Mouse (Mus musculus) lung, postnatal 4 days (tissue): Measurements from ENCODE around the gene Frem3.

ENCODE experiments used
- DNase-seq, 2 experiments: peaks; one replicate each; pipeline ENCODE4 v3.0.0; 2021

The Frem3 gene

DNA sequence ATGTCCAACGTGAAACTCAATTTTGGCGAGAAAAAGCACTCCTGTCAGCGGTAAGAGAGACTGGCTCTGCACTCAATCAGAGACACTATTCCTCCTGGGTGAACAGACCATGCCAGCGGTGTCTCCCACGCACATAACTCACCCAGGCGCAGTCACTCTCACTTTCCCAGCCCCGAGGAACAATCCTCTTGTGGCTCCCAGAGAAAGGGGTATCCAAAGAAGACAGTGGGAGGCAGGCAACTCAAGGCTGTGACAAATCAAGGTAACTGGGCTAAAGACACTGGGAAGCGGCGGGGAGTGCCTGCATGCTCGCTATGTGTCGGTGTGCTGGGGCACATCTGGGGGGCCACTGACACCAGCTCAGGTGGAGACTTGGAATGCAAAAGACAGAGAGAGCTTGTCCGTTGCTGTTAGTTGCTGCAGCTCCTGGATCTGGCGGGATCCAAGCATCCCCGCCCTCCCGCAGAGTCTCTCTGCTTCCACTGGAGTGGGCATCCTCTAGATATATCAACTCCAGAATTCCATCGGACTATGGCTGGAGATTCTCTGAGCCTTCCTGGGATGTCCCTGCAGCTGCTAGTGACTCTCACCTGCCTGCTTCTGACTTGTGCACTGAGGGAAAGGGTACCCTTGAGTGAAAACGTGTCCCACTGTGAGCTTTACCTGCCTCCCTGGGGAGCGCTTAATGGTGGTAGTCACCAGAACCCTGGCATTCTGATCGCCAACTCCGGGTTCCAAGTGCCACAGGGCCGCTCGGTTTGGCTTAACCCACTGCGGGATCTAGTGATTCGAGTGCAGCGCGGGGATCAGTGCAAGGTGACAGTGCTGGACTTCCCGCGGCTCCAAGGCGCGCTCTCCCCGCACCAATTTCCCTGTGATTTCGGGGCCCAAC lies at the start of gene Frem3:
TSS of gene Frem3 (plus strand) at position 532 of the 892 bp plus-strand sequence.
- DNase-seq, result no peak

GRCm38 (mm10) chr8:80564205-80564839 lies 46.6 kb upstream of the Frem3 start:
- DNase-seq, result no peak

DNA sequence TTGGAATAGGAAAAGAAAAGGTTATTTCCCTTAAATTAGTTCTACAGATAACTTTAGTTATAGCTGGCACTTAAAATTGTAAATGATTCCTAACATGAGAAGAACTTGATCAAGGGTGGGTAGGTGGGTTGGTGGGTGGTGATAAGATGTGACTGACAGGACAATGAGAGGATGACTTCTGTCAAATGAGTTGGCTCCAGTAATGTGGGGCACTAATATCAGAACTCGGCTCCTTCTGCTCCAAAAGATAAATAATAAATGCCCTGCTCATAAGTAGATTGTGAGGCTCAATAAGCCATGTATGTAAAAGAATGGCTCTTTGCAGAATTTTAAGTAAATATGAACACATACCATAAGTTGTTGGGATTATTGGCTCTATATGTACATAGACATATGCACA lies 43.4 kb upstream of the Frem3 start:
- no peak for DNase-seq

DNA sequence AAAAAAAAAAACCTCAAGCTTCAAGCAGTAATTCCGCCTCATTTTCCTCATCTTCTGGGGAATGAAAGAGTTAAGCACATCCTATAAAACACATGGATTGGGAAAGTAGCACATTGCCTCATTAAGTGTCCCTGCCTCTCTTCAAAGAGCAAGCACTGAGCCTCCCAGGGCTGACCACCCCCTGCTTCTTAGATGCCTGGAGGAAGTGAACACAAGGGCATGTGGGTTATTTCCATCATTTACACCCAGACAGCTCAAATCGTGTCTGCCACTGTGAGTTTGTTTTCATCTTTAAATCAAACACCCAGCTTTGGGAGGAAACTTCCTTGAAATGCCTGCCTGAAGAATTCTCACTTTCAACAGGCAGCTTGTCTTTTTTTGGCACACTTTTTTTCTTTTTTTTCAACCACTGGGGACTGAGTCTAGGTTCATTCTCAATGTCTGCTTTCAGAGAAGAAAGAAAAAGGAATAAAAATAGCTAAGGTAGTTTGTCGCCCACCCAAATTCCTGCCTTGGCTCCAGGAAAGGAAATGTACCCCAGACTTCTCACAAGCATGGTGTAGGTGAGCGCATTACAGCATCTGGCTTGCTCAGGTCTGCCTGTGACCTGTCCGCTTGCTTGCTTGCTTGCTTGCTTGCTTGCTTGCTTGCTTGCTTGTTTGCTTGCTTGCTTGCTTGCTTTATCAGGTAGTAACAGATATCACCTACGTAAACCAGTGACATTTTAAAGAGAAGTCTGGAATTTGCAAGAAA lies 42.5 kb upstream of the Frem3 start:
- no peak for DNase-seq

- no peak for DNase-seq
Measured at GRCm38 (mm10) chr8:80572417-80573061, 38.3 kb upstream of the Frem3 start.

GRCm38 (mm10) chr8:80577126-80577525 lies 33.8 kb upstream of the Frem3 start:
- no peak for DNase-seq

- DNase-seq, result no peak
Measured at GRCm38 (mm10) chr8:80579038-80579437, 31.8 kb upstream of the Frem3 start.

DNA sequence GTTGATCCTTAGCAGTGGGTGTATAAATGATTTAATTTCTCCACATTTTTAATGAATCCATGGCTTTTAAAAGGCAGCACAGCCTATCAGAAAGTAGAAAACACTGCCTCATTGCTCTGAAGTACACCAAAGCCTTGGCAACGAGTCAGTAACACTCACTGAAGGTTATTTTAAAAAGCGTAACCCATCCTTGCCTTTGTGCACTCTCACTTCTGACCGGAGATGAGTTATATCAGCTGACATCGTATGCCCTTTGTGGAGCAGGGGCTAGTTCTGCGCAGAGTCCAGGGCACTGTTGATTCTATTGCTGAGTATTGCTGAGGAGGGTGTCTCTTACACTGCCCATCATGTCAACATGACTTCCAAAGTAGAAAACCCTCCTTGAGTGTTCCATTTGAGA lies 18.3 kb upstream of the Frem3 start:
- DNase-seq, result no peak

GRCm38 (mm10) chr8:80600600-80601170 lies 10.2 kb upstream of the Frem3 start:
- no peak for DNase-seq

DNA sequence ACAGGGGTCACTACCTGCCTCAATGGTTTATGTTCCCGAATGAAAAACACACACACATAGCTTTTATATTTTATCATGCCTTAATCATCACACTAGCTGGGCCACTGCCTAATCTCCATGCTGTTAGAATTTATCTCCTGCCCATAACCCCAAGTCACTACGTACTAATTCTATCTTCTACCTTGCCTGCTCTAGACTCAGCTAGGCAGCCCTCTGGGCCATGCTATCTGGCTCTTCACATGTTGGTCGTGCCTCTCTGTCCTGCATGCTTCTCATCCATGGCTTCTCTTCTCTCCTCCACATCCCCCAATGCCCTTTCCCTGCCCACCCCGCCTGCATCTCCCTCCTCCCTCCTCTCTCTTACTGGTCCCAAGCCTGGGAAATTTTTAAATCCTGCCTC lies 9.0 kb upstream of the Frem3 start:
- no peak for DNase-seq

DNA sequence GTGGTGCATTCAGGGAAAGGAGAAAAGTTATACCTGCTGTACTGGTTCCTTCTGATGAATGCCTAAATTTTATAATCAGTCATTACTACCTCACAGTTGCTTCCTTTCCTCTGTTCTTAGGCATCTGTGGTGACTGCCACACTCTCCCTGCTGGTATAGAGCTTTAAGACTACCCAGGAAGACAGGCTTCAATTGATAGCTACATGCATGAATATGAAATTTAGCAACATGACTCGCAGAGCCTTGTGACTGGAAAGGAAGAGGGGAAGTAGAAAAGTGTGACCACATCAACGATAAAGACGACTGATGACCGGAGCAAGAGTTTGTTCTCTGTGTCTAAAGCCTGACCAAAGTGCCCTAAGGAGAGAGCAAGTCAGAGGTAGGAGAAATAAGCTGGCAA lies 3.8 kb upstream of the Frem3 start:
- no peak for DNase-seq

DNA sequence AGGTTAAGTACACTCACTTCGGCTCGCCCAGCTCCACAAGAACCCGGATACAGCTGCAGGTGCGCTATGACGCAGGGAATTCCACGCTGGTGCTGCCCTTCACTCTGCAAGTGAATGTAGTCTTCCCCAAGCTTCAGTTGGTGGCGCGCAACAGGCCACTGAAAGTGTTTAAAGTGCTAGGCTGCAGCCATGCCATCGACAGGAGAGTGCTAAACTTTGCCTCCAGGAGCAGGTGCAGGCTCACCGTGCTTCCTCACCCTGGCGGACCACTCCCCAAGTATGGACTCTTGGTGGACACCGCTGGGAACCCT lies 516 bp downstream of the Frem3 start:
- DNase-seq, result no peak

DNA sequence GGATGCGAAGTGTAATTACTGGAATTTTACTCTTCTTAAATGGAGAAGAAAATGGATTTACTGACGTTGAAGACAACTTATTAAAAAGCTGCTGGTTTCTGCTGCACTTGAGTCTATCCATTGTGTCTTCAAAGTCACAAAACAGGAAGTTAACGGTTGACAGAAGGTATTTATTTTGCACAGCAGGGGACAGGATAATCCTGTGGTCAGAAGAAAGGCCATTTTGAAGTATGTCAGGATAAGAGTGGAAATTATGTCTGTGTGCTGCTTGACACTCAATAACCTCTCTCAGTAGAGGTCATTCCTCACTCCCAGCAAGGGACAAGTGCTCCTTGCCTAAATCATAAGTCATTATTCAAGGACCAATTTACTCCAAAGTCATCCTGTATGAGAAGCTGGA lies 8.9 kb downstream of the Frem3 start:
- DNase-seq, result no peak

GRCm38 (mm10) chr8:80647394-80647793 lies 36.5 kb downstream of the Frem3 start:
- DNase-seq, result no peak

DNA sequence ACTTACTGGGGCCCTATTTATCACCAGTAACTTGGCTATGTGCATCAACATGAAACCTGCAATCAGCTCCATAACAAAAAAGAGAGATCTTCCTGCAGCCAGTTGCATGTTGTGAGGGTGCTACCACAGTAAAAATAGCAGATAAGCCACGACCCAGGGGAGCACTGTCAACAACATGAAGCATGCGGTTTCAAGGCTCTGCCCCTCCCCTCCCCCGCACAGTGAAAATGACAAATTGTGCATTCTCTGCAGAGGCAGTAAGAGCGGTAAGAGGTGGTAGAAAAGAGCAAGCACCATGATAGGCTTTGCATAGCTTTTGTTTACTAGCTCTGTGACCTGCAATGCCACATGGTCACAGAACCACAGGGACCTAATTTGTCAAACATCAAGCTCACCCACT lies 46.8 kb downstream of the Frem3 start:
- no peak for DNase-seq

- DNase-seq, result no peak
Measured at GRCm38 (mm10) chr8:80661055-80661454, 50.2 kb downstream of the Frem3 start.

DNA sequence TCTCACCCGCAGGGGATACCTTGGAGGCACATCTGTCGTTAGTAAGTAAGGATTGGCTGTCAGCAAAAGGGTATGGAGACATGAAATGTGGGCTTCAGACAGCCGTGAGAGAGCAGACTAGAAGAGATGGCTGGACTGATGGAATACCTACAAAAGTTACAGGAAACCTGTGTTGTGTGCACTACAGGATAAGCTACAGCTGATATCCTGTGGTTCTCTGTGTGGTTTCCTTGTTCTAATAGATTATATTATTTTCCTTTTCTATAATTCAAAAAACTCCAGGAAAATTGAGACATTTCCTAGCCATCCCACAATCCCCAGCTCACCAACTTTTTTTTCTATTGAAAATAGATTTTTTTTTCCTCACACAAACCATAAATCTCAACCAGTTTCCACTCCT lies 52.6 kb downstream of the Frem3 start:
- no peak for DNase-seq

DNA sequence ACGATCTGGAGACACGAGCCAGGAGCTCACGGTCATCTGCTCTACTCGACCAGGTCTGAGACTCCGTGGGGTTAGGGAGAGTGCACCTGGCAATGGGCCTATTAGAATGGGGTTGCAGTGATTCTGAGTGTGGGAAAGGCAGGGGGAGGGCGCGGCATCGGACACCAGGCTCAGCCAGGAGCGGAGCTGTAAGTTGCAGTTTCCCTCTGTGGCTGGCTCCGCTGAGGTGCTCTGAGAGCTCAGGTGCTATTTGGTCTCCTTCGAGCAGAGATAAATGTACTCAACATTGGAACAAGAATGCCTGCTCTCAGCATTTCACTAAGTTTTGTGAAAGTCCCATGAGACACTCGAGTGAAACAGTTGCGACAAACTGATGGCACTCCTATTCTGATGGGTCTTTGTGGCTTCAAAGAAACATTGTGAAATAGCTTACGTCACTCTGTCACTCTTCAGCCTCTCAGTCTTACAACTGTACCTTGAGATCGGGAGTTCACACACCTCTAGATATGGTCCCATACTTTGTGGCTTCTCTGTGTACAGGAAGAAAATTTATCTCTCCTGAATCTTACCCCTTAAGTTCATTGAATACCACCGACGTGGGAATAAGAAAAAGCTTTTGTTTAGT lies 58.5 kb downstream of the Frem3 start:
- DNase-seq, result peak; percentile 6 to 22

GRCm38 (mm10) chr8:80682594-80682993 lies 71.7 kb downstream of the Frem3 start:
- no peak for DNase-seq

DNA sequence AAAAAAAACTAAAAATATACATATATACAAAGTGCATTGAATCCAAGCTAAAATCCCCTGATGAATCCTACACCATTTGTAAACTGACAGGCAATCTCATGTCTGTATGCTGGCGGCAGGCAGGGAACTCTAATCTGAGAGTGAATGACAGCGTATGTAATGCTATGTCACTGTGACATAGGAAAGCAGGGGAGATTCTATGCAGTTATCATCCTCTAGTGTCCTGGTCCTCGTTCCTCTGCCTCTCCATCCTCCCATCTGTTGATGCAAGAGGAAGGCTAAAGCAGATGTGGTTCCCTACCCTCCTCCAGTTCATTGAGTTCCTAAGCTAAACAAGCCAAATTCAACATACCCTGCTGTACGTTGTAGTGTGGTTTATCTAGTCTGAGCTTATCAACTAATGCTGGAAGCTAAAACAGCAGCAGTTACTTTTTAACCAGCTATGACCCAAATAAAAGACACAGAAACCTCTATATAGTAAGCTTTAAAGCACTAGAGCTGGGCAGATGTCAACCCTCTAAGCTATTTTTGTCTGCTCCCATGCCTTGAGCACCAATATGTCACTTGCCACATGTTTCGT lies 73.0 kb downstream of the Frem3 start:
- DNase-seq, result no peak

DNA sequence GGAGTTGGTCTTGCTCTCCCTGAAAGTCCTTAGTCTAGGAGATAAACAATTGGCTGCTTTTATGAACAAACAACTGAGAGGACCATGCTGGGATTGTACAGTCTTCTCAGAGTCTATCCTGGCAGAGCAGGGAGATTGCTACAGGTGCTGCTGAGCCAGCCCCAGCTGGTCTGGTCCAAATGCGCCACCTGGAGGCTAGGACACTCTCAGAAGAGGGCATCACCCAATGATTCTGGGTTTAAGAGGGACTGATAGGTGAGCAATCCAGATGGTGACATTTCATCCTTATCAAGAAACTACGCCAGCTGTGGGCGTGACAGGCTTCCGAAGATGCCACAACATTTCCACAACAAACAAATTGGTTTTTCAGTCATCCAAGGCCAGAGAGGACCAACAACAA lies 77.3 kb downstream of the Frem3 start:
- DNase-seq, result peak; percentile 38 to 61
